Comparison of ENCODE assay signal across 8 mouse cellular contexts in genomic region chr4:43454041-43454836, GRCm38 (mm10). TPM values are rescaled to one million over a fixed set of nuclear protein-coding genes. Genes with fewer than 3 reads are reported as not detected.
DNase-seq lines count a peak whose midpoint lies in the region; ATAC-seq and TF ChIP-seq lines count a peak whose summit lies in the region.

Cd72 (minus strand) TSS chr4:43454628.

- peak; percentile 11; the same call in 1 of the 2 replicates for TF ChIP-seq CTCF in thymus, adult 2 months (IDR thresholded peaks at IDR 0.05; ENCODE audit: borderline replicate concordance, control insufficient read depth, extremely low read depth, insufficient read depth, low read length, poor library complexity)

- ATAC-seq in forebrain, embryonic 14.5 days, result no peak
- ATAC-seq in limb, embryonic 13.5 days (ENCODE audit: low FRiP score, low read depth), result no peak
- ATAC-seq in neural tube, embryonic 11.5 days (ENCODE audit: insufficient read depth, low FRiP score, low TSS enrichment), result no peak

- H3K27ac ChIP-seq in thymus, adult 2 months (ENCODE audit: control insufficient read depth, insufficient read depth, low read length), result no peak within 1 kb of the TSS
- no peak within 1 kb of the TSS for H3K27ac ChIP-seq in forebrain, embryonic 14.5 days (ENCODE audit: low read depth, low read length)
- H3K27ac ChIP-seq in limb, embryonic 13.5 days, result no peak within 1 kb of the TSS
- no peak within 1 kb of the TSS for H3K27ac ChIP-seq in neural tube, embryonic 11.5 days (ENCODE audit: low read depth, low read length)

- peaks cover 50% of the 10 kb centered on the region for H3K4me1 ChIP-seq in thymus, adult 2 months (replicated peaks; ENCODE audit: control insufficient read depth, insufficient read depth, low read length)
- peaks cover 4% of the 10 kb centered on the region; the same call in 1 of the 2 replicates for H3K4me1 ChIP-seq in forebrain, embryonic 14.5 days (ENCODE audit: control insufficient read depth, insufficient read depth, low read length)
- H3K4me1 ChIP-seq in limb, embryonic 13.5 days, result peaks cover 29% of the 10 kb centered on the region
- H3K4me1 ChIP-seq in neural tube, embryonic 11.5 days (ENCODE audit: control insufficient read depth, insufficient read depth, low read length), result peaks cover 7% of the 10 kb centered on the region; the same call in 1 of the 2 replicates

- H3K4me2 ChIP-seq in forebrain, embryonic 14.5 days (ENCODE audit: low read length), result peak within 1 kb of the TSS; percentile 43
- H3K4me2 ChIP-seq in limb, embryonic 13.5 days (replicated peaks), result peak within 1 kb of the TSS; percentile 62
- H3K4me2 ChIP-seq in neural tube, embryonic 11.5 days (ENCODE audit: low read depth), result peak within 1 kb of the TSS; percentile 40

- peak within 1 kb of the TSS; percentile 38 for H3K4me3 ChIP-seq in thymus, adult 2 months (ENCODE audit: control insufficient read depth, insufficient read depth, low read length)
- peak within 1 kb of the TSS; percentile 8; the same call in 1 of the 2 replicates for H3K4me3 ChIP-seq in forebrain, embryonic 14.5 days (ENCODE audit: low read depth, low read length)
- peak within 1 kb of the TSS; percentile 29 for H3K4me3 ChIP-seq in limb, embryonic 13.5 days
- H3K4me3 ChIP-seq in neural tube, embryonic 11.5 days (ENCODE audit: low read depth, low read length), result peak within 1 kb of the TSS; percentile 18; the same call in 1 of the 2 replicates

- peak within 1 kb of the TSS; percentile 35 for H3K9ac ChIP-seq in forebrain, embryonic 14.5 days (ENCODE audit: low read length)
- peak within 1 kb of the TSS; percentile 57 for H3K9ac ChIP-seq in limb, embryonic 13.5 days
- peak within 1 kb of the TSS; percentile 44 for H3K9ac ChIP-seq in neural tube, embryonic 11.5 days (ENCODE audit: low read length)

- H3K9me3 ChIP-seq in forebrain, embryonic 14.5 days (replicated peaks; ENCODE audit: control insufficient read depth, low read length), result no peaks in the 10 kb centered on the region
- no peaks in the 10 kb centered on the region for H3K9me3 ChIP-seq in limb, embryonic 13.5 days
- H3K9me3 ChIP-seq in neural tube, embryonic 11.5 days (ENCODE audit: control insufficient read depth, low read length), result no peaks in the 10 kb centered on the region

- WGBS in thymus, adult 2 months, result 16% methylated on average over 20 of the region's 20 CpGs
- 32% methylated on average over 20 of the region's 20 CpGs for WGBS in forebrain, embryonic 14.5 days
- WGBS in limb, embryonic 13.5 days, result 26% methylated on average over 20 of the region's 20 CpGs
- 30% methylated on average over 20 of the region's 20 CpGs for WGBS in neural tube, embryonic 11.5 days

- H3K36me3 ChIP-seq in thymus, adult 2 months (ENCODE audit: control insufficient read depth, insufficient read depth, low read length), result no peaks in the 10 kb centered on the region
- no peaks in the 10 kb centered on the region for H3K36me3 ChIP-seq in forebrain, embryonic 14.5 days (ENCODE audit: control insufficient read depth, insufficient read depth, low read length)
- H3K36me3 ChIP-seq in limb, embryonic 13.5 days, result no peaks in the 10 kb centered on the region
- no peaks in the 10 kb centered on the region for H3K36me3 ChIP-seq in neural tube, embryonic 11.5 days (ENCODE audit: control insufficient read depth, insufficient read depth, low read length)

- TF ChIP-seq POLR2A in thymus, adult 2 months (IDR thresholded peaks at IDR 0.05; ENCODE audit: control insufficient read depth, extremely low read depth, insufficient read depth, low read length, poor library complexity), result no peak

- no peak for DNase-seq in thymus, adult 2 months
- DNase-seq in thymus, postnatal 4 days, result no peak
- no peak for DNase-seq in forebrain, embryonic 14.5 days (ENCODE audit: low spot score)
- no peak for DNase-seq in neural tube, embryonic 11.5 days (ENCODE audit: low spot score)
- DNase-seq in ovary, adult 18-20 months (ENCODE audit: low spot score), result no peak
- DNase-seq in adrenal gland, postnatal 4 days (ENCODE audit: low spot score in 2 of 2), result no peak
- DNase-seq in urinary bladder, postnatal 14 days (ENCODE audit: low spot score), result no peak

- H3K27me3 ChIP-seq in thymus, adult 2 months (ENCODE audit: control insufficient read depth, insufficient read depth, low read length), result no peaks in the 10 kb centered on the region
- 0 out of 2 replicates have a peak, but pooled peaks cover 15% of the 10 kb centered on the region for H3K27me3 ChIP-seq in forebrain, embryonic 14.5 days (replicated peaks; ENCODE audit: control insufficient read depth, insufficient read depth, low read length)
- H3K27me3 ChIP-seq in limb, embryonic 13.5 days, result peaks cover 49% of the 10 kb centered on the region
- peaks cover 13% of the 10 kb centered on the region for H3K27me3 ChIP-seq in neural tube, embryonic 11.5 days (ENCODE audit: control insufficient read depth, insufficient read depth, low read length)

RNA-seq across cellular contexts. Expression of gene Cd72, which starts in this region (rescaled TPM):
- polyA plus RNA-seq in thymus, adult 2 months (2012; rRNA removed), result 9.8 and 10.8 TPM in 2 replicates
- polyA plus RNA-seq in forebrain, embryonic 14.5 days (2014; fragmentation: Nextera tagmentation; extraction: Ambion mirVana), result 6.7 and 8.8 TPM in 2 replicates
- 3.0 and 4.2 TPM in 2 replicates for polyA plus RNA-seq in limb, embryonic 13.5 days (2015; fragmentation: Nextera tagmentation; extraction: Ambion mirVana)
- polyA plus RNA-seq in neural tube, embryonic 11.5 days (2014; fragmentation: Nextera tagmentation; extraction: Ambion mirVana), result 2.1 and 2.8 TPM in 2 replicates
- 1 to 10 TPM in 1 of 2 experiments, under 1 TPM in 1; 0.95 to 2.1 TPM for total RNA-seq in adrenal gland, postnatal 4 days (2021)
